Mouse (Mus musculus): ENCODE results near the gene Mep1a. TPM values are rescaled to one million over a fixed set of nuclear protein-coding genes. Genes with fewer than 3 reads are reported as not detected.
"Not testable (repeated sequence)": the region's sequence is repeated elsewhere in the genome, so short reads cannot be mapped to it uniquely, and the experiment has no call there.

Gene Mep1a
- polyA plus RNA-seq, 2 experiments = 0.21 TPM; not detected in 1

GRCm38 (mm10) chr17:43497521-43497920 is 5.1 kb downstream of the Mep1a start:
- H3K4me3 ChIP-seq (replicated peaks; ENCODE audit: low read length) = no peak overlapping the region
- 79% methylated on average over 4 of the region's 4 CpGs for WGBS
- H3K27me3 ChIP-seq (ENCODE audit: control insufficient read depth, insufficient read depth, low read length) = no peaks in the 10 kb centered on the region
- no peak overlapping the region for H3K9ac ChIP-seq (ENCODE audit: low read depth, low read length, severe bottlenecking)
- H3K4me2 ChIP-seq (replicated peaks; ENCODE audit: low read depth, low read length, severe bottlenecking) = no peak overlapping the region
- no peak for TF ChIP-seq POLR2A (IDR thresholded peaks at IDR 0.05; ENCODE audit: borderline replicate concordance, extremely low read depth, insufficient read depth, insufficient read length)
- DNase-seq (ENCODE audit: low spot score) (no peak), ATAC-seq (ENCODE audit: low FRiP score, low read depth) (no peak)
- no peaks in the 10 kb centered on the region for H3K4me1 ChIP-seq (ENCODE audit: control insufficient read depth, insufficient read depth, low read length)
- H3K27ac ChIP-seq (replicated peaks; ENCODE audit: low read depth, low read length) = no peak overlapping the region
- H3K36me3 ChIP-seq (ENCODE audit: control insufficient read depth, insufficient read depth, low read length) = no peaks in the 10 kb centered on the region
- no peaks in the 10 kb centered on the region for H3K9me3 ChIP-seq (ENCODE audit: control insufficient read depth, low read length)

GRCm38 (mm10) chr17:43495502-43495901 is 7.1 kb downstream of the Mep1a start:
- Histone ChIP-seq H3K9me3 (ENCODE audit: control insufficient read depth, low read length) (no peaks in the 10 kb centered on the region), H3K27ac (replicated peaks; ENCODE audit: low read depth, low read length) (no peak overlapping the region), H3K36me3 (ENCODE audit: control insufficient read depth, insufficient read depth, low read length) (no peaks in the 10 kb centered on the region), H3K4me1 (ENCODE audit: control insufficient read depth, insufficient read depth, low read length) (no peaks in the 10 kb centered on the region), H3K9ac (ENCODE audit: low read depth, low read length, severe bottlenecking) (no peak overlapping the region), H3K27me3 (ENCODE audit: control insufficient read depth, insufficient read depth, low read length) (no peaks in the 10 kb centered on the region), H3K4me2 (replicated peaks; ENCODE audit: low read depth, low read length, severe bottlenecking) (no peak overlapping the region), H3K4me3 (replicated peaks; ENCODE audit: low read length) (no peak overlapping the region)
- WGBS = 87% methylated on average over 5 of the region's 5 CpGs
- no peak for ATAC-seq (ENCODE audit: low FRiP score, low read depth)
- DNase-seq (ENCODE audit: low spot score) = no peak
- no peak for TF ChIP-seq POLR2A (IDR thresholded peaks at IDR 0.05; ENCODE audit: borderline replicate concordance, extremely low read depth, insufficient read depth, insufficient read length)

GRCm38 (mm10) chr17:43490371-43490770 is 12.2 kb downstream of the Mep1a start:
- H3K4me2 ChIP-seq (replicated peaks; ENCODE audit: low read depth, low read length, severe bottlenecking); H3K36me3 ChIP-seq (ENCODE audit: control insufficient read depth, insufficient read depth, low read length); ATAC-seq (ENCODE audit: low FRiP score, low read depth); H3K27me3 ChIP-seq (ENCODE audit: control insufficient read depth, insufficient read depth, low read length); DNase-seq (ENCODE audit: low spot score); H3K9me3 ChIP-seq (ENCODE audit: control insufficient read depth, low read length); H3K9ac ChIP-seq (ENCODE audit: low read depth, low read length, severe bottlenecking); H3K4me1 ChIP-seq (ENCODE audit: control insufficient read depth, insufficient read depth, low read length); H3K27ac ChIP-seq (replicated peaks; ENCODE audit: low read depth, low read length); H3K4me3 ChIP-seq (replicated peaks; ENCODE audit: low read length): not testable (repeated sequence)
- WGBS = 96% methylated on average over 8 of the region's 10 CpGs

GRCm38 (mm10) chr17:43488439-43489151 is 14.0 kb downstream of the Mep1a start:
- H3K27me3 ChIP-seq (ENCODE audit: control insufficient read depth, insufficient read depth, low read length) = no peaks in the 10 kb centered on the region
- TF ChIP-seq POLR2A (IDR thresholded peaks at IDR 0.05; ENCODE audit: borderline replicate concordance, extremely low read depth, insufficient read depth, insufficient read length) = no peak
- DNase-seq (ENCODE audit: low spot score) (no peak), ATAC-seq (ENCODE audit: low FRiP score, low read depth) (no peak)
- H3K27ac ChIP-seq (replicated peaks; ENCODE audit: low read depth, low read length) = no peak overlapping the region
- H3K4me1 ChIP-seq (ENCODE audit: control insufficient read depth, insufficient read depth, low read length) = no peaks in the 10 kb centered on the region
- H3K9me3 ChIP-seq (ENCODE audit: control insufficient read depth, low read length) = no peaks in the 10 kb centered on the region
- no peaks in the 10 kb centered on the region for H3K36me3 ChIP-seq (ENCODE audit: control insufficient read depth, insufficient read depth, low read length)
- no peak overlapping the region for H3K4me3 ChIP-seq (replicated peaks; ENCODE audit: low read length)
- no peak overlapping the region for H3K9ac ChIP-seq (ENCODE audit: low read depth, low read length, severe bottlenecking)
- no peak overlapping the region for H3K4me2 ChIP-seq (replicated peaks; ENCODE audit: low read depth, low read length, severe bottlenecking)
- WGBS = 90% methylated on average over 2 of the region's 2 CpGs

- Histone ChIP-seq H3K4me1 (ENCODE audit: control insufficient read depth, insufficient read depth, low read length) (no peaks in the 10 kb centered on the region), H3K36me3 (ENCODE audit: control insufficient read depth, insufficient read depth, low read length) (no peaks in the 10 kb centered on the region), H3K9ac (ENCODE audit: low read depth, low read length, severe bottlenecking) (no peak overlapping the region), H3K9me3 (ENCODE audit: control insufficient read depth, low read length) (no peaks in the 10 kb centered on the region), H3K27me3 (ENCODE audit: control insufficient read depth, insufficient read depth, low read length) (no peaks in the 10 kb centered on the region), H3K4me3 (replicated peaks; ENCODE audit: low read length) (no peak overlapping the region), H3K27ac (replicated peaks; ENCODE audit: low read depth, low read length) (no peak overlapping the region), H3K4me2 (replicated peaks; ENCODE audit: low read depth, low read length, severe bottlenecking) (no peak overlapping the region)
- WGBS = 78% methylated on average over 3 of the region's 3 CpGs
- no peak for TF ChIP-seq POLR2A (IDR thresholded peaks at IDR 0.05; ENCODE audit: borderline replicate concordance, extremely low read depth, insufficient read depth, insufficient read length)
- no peak for DNase-seq (ENCODE audit: low spot score)
- no peak for ATAC-seq (ENCODE audit: low FRiP score, low read depth)
Measured at GRCm38 (mm10) chr17:43485982-43486381, 16.6 kb downstream of the Mep1a start.

- no peak overlapping the region for H3K4me2 ChIP-seq (replicated peaks; ENCODE audit: low read depth, low read length, severe bottlenecking)
- no peaks in the 10 kb centered on the region for H3K27me3 ChIP-seq (ENCODE audit: control insufficient read depth, insufficient read depth, low read length)
- H3K36me3 ChIP-seq (ENCODE audit: control insufficient read depth, insufficient read depth, low read length) = no peaks in the 10 kb centered on the region
- no peak overlapping the region for H3K27ac ChIP-seq (replicated peaks; ENCODE audit: low read depth, low read length)
- TF ChIP-seq POLR2A (IDR thresholded peaks at IDR 0.05; ENCODE audit: borderline replicate concordance, extremely low read depth, insufficient read depth, insufficient read length) = no peak
- DNase-seq (ENCODE audit: low spot score) (no peak), ATAC-seq (ENCODE audit: low FRiP score, low read depth) (no peak)
- no peak overlapping the region for H3K4me3 ChIP-seq (replicated peaks; ENCODE audit: low read length)
- no peaks in the 10 kb centered on the region for H3K4me1 ChIP-seq (ENCODE audit: control insufficient read depth, insufficient read depth, low read length)
- no peak overlapping the region for H3K9ac ChIP-seq (ENCODE audit: low read depth, low read length, severe bottlenecking)
- H3K9me3 ChIP-seq (ENCODE audit: control insufficient read depth, low read length) = no peaks in the 10 kb centered on the region
Measured at GRCm38 (mm10) chr17:43477621-43478020, 25.0 kb downstream of the Mep1a start.
